Mouse (Mus musculus) lung, postnatal 25 days (tissue): Measurements from ENCODE around the gene Trpc3.
"Not testable (repeated sequence)": the region's sequence is repeated elsewhere in the genome, so short reads cannot be mapped to it uniquely, and the experiment has no call there.

Experiments
- DNase-seq: peaks from one replicate; pipeline ENCODE4 v3.0.0; 2022; ENCODE audit warnings: low spot score

The Trpc3 gene

DNA sequence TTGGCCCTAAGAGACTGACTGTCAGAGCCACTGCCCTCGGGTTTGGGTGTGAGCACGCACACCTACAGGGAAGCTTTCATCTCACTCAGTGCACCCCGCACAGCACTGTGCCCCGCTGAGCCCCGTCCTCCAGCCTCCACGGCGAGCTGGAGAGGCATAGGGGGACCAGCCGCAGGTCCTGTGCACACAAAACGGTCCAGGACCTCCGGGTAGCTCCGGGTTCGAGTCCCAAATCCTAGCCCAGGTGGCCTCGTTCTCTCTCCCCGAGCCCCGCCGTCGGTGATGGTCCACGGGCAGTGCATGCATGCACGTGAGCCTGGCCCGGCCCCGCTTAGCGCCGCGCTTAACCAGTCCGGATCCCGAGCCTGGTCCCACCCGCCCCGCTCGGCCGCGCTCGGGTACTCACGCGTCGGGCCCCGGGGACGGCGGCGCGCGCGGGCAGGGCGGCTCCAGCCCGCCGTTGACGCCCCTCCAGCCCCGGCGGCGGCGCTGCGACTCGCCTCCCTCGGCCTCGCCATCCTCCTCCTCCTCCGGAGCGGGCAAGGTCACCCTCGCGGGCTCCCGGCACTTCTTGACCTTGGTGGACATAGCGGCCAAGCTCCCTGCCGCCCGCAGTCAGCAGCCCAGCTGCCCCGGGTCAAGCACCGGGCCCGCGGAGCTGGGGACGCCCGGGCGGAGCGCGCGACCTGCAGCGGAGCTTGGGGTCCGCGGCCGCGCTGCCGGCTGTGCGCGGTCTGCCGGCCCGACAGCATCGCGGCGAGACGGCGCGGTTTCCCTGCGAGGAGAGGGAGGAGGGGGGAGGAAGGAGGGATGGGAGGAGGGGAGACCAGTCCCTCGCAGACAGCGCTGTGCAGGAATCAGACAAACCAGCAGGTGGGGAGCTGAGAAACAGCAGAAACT, at the start of gene Trpc3:
Gene Trpc3 (minus strand): TSS at position 776 of the 900 bp plus-strand sequence.
- no peak for DNase-seq

GRCm38 (mm10) chr3:36738071-36738470, 48.1 kb upstream of the Trpc3 start:
- no peak for DNase-seq

DNA sequence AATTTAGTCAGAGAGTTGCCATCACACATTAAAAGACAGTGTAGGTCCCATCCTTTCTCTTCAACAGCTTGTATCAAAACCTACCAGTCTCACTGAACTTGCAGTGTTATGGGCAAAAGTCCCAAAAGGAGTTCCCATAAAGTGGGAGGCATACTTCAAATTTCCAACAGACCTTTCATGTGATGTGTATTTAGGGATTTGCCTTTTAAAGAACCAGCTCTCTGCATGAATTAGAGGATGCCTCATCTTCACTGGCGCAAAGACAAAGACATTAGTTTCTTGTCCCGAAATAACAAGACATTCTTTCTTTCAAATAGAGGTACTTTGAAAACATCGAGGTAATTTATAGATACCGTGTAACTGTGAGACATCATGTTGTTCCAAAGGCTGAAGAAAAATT, 43.1 kb upstream of the Trpc3 start:
- no peak for DNase-seq

DNA sequence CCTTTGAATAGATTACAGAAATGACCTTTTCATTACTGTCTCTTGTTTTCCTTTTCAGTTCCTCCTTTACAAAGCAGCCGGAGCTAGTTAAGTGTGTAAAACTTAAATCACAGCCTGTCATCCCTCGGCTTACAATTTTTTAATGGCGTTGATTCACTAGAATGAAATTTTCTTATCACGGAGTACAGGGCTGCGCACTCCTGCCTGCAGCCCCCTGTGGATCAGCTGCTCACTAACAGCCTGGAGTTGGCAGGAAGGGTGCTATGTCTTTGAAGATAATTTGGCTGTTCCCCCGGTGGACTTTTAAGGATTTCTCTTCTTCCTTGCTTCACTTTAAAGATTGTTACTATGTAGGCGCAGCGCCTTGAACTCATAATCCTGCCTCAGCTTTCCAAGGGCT, 36.6 kb upstream of the Trpc3 start:
- DNase-seq = no peak

DNA sequence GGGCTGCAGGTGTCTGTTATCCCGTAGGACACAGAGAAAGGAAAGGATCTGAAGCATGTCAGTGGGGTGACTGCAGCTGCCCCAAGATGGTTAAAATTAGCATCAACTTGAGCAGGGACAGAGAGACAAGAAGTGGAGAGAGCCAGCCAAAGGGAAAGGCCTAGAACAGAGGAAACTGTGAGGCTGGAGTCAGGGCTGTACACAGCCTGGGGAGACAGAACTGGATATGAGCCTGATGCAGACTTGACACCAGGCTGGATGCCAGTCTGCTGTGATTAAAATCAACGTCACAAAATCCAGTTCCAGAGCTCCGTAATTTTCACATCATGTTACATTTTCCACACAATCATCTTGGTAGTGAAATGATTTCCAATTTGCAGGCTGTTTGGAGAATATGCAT, 31.9 kb upstream of the Trpc3 start:
- DNase-seq = no peak

DNA sequence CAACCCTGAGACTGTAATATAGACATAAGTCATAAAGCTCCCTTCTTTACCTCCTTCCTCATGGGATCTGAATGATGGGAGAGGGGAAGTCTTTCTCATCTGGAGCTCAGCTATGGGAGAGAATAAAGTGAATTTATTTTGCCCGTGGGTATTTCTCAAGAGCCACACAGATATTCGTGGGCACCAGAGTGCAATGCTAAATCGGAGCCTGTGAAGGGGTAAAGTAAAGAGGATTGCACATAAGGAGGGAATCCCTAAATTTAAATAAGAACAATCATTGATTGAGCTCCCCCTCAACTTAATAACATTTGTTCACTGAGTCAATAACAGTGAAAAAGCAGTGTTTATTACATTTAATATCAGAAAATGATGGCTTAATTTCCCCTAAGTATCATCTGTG, 19.6 kb upstream of the Trpc3 start:
- DNase-seq = no peak

GRCm38 (mm10) chr3:36690292-36690650, 304 bp upstream of the Trpc3 start:
- DNase-seq = no peak

GRCm38 (mm10) chr3:36688874-36689273, 1.1 kb downstream of the Trpc3 start:
- peak; percentile 41 for DNase-seq

GRCm38 (mm10) chr3:36675822-36676221, 14.1 kb downstream of the Trpc3 start:
- no peak for DNase-seq

- DNase-seq = no peak
Observed at GRCm38 (mm10) chr3:36667814-36668213, 22.2 kb downstream of the Trpc3 start.

- not testable (repeated sequence) for DNase-seq
Observed at GRCm38 (mm10) chr3:36645245-36645559, 44.8 kb downstream of the Trpc3 start.

- DNase-seq = no peak
Observed at GRCm38 (mm10) chr3:36644554-36645244, 45.3 kb downstream of the Trpc3 start.

DNA sequence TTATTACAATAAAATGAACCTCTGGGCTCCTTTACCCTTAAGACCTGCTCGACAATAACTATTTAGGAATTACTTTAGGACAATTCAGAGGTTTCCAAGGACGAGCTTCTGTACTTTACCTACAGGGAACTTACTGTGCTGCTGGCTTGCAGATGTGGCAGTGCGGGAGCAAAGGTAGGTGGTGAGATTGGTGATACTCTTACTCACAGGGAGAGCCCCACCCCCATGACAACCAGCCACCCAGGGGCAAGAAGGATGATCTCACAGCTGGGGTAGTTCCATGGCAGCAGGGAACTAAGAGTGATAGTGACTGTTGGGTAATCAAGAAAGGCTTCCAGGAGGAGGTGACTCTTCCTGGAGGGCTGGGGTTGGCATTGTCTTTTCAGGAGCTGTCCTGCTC, 46.6 kb downstream of the Trpc3 start:
- DNase-seq = no peak

DNA sequence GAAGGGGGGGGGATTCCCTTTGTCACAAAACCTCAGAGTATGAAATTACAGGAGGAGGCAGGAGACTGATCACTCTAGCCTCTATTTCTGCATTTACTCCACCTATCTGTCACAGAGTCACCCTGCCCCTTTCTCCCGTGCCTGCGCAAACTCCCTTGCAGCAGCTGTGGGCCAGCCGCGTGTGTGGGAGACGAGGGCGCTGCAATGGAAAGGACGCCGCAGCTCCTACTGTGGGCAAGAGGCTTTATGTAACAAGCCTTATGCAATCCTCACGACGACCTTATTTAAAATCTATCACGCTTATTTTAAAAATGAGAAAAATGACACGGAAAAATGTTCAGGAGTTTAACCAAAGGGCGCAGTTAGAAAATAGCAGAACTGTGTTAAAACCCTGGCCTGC, 47.2 kb downstream of the Trpc3 start:
- DNase-seq = no peak

DNA sequence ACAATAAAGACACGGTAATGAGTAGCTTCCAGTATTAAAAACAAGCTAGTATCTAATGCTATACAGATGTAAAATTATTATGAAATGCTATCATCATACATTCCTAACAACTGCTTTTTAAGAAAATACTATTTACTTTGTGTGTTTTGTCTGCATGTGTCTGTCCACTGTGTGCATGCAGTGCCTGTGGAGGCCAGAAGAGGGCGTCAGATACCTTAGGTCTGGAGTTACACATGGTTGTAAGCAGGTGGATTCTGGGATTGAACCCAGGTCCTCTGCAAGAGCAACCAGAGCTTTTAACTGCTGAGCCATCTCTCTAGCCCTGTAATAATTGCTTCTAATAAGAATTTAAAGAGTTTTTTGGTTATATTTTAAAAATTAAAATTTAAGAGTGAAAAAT, 49.2 kb downstream of the Trpc3 start:
- no peak for DNase-seq

DNA sequence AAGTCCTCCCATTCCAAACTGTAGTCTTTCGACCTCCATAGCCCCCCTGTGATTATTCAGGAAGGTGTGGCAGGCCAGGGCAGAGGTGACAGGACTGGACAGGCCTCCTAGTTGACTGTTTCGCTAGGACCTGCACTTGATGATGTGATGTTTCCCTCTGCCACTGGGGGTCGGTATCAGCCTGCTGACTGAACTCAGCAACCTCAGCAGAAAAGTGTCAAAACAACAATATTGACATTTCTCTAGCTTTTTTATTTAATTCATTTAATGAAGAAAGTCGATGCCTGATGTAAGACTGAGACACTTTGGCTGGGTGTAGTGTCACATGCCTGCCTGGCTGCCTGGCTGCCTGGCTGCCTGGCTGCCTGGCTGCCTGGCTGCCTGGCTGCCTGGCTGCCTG, 54.5 kb downstream of the Trpc3 start:
- DNase-seq = no peak

DNA sequence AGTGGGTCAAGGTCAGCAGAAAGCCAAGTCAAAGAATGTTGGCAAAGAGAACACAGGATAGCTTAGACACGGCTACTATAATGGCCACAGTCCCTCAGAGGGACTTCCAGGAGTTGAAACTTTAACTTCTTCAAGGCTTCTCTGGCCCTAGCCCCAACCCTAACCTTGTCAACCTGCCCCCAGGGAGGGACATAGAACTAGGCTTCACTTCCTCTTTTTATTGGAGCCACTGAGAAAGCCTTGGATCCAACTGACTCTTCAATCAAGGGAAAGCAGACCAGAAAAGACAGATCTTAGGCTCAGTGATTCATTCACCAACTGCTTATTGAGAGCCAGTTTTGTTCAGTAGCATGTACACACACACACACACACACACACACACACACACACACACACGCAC, 63.2 kb downstream of the Trpc3 start:
- DNase-seq = no peak

DNA sequence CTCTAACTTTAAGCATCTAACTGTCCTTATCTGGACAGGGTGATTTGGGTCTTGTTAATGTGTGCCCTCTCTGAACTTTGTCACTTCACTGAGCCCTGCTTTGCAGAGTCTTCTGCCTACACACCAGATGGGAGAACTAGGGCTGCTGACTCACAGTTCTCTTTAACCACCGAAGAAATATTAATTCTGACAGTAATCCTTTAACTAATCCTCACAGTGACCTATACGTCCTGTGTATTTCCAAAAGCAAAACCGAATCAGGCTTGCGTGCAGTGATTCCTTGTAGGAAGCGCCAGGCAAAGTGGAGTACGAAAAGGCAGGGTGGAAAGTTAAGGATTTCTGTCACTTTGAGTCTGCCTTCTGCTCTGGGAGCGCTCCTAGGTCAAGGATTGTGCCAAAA, 71.8 kb downstream of the Trpc3 start:
- no peak for DNase-seq

DNA sequence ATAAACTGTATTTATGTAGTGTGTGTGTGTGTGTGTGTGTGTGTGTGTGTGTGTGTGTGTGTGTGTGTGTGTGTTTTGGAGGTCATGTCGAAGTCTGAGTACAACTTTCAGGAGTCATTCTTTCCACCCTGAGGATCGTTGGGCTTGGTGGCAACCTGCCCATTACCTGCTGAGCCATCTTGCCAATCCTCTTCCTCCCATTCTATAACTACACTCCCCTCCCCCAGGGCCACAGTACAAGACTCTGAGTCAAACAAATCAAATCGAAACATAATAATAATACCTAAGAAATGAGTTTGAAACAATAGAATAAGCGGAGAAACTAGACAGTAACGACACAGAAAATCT, 76.1 kb downstream of the Trpc3 start:
- no peak for DNase-seq

DNA sequence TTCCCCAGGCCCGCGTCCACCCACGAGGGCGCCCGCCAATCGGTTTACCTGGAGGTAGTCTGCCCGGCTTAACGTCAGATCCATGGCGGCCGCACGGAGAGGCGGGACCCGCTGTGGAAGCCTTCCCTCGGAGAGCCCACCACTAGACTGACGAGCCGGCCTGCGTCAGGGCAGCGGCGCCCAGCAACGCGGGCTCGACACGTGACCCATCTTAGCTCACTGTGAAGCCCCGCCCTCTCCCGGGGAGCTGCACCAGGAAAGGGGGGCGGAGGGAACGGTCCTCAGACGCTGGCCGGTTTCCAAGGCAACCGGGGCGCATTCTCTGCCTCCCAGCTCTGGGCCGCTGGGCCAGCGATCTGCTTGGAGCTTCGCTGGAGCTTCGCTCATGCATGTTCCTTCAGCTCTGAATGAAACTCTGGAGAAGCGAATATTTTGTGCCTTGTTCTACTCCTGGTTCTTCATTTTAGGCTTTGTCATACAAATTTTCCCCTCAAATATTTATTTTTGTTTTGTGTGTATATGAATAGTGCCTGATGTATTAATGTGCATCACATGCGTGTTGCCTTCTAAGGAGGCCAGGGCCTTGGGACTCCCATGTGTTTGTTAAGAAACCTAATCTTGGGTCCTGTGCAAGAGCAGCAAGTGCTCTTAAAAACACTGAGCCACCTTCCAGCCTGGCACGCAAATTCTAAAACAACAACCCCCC, 76.6 kb downstream of the Trpc3 start, which contains the start of gene Bbs7:
Gene Bbs7 (minus strand): TSS at position 276 of the 706 bp plus-strand sequence.
- peak; percentile 92 for DNase-seq

DNA sequence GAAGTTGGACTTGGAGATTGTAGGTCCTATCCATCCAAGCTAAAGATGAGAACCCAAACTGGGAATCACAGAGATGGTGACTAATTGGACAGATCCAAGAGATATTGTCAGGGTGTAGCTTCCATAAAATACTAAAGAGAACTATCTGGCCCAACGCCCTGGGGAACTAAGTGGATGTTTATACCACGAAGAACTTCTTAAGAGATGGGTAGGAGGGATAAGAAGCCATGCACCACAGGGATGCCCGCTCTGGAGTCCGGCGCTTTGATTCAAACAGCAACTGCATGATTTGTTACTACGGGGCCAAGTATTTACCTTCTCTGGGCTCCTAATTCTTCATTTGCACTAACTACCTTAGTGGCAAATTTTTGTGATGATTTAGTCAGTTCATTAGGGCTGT, 77.3 kb downstream of the Trpc3 start:
- DNase-seq = no peak

GRCm38 (mm10) chr3:36605894-36606783, 83.8 kb downstream of the Trpc3 start:
- DNase-seq = no peak
